Mouse (Mus musculus) cerebellum, postnatal 36 days (tissue): ENCODE measurements at regions not wholly inside any gene's neighbourhood (a gene's known extent, or its start where the extent isn't known, plus 50 kb on each side); places are given as distances from the start of the nearest gene placed in this dataset.

Source experiments
- DNase-seq, 2 experiments: peaks; one replicate each; pipeline ENCODE4 v3.0.0; 2021 to 2022; ENCODE audit warnings: mixed read lengths in 2 of 2

DNA sequence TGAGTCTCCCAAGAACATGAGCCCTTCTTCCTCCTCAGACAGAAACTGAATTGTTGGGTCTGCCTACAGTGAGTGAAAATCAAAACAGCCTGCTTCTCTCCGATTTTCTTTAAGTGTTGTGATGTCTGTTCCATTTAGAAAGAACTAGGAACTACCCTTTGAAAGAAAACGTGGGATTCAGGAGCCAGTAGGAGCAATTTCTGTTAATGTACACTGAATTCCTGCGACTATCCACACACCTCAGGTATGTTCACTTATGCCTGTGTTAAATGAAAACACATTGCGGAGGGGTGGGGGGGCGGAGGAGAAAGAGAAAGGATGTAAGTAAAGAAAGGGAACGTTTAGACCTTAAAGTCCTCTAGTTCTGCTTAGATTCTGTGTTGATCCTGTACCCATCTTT lies 167.9 kb upstream of the Clec14a start:
- no peak for DNase-seq

DNA sequence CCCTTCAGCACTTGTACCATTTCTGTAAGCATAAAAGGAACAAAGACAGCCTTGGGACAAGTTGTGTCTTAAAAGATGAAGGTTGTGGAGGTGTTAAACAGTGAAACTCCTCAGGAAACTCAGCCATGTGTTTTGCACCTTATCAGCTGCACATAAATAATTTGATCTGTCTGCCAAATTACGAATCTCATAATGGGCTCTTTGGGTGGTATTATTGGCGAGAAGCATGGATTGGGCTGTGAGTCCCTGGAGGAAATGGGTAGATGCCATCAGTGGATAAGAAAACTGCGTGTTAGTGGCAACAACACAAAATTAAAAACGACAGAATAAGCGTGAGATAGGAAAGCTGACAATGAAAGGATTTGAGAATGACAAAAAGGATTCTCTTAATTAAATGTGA lies 165.4 kb upstream of the Clec14a start:
- DNase-seq = no peak

DNA sequence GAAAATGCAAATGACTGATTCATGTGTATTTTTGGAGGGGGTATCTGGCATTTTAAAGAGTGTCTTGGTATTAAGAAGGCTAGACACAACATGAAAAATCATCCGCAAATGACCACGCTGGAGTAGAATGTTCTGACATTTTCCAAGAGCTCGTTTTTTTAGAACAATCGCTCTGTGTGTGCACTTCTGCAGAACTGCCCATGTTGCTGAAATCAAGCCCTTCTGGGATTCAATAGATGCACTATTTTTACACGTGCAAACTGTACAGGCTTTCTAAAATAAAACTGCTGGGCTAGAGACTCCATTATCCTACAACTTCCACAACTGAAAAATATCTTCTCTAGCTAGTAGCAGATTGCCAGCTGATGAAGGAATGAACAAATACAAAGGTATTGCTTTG lies 160.8 kb upstream of the Clec14a start:
- DNase-seq = no peak

DNA sequence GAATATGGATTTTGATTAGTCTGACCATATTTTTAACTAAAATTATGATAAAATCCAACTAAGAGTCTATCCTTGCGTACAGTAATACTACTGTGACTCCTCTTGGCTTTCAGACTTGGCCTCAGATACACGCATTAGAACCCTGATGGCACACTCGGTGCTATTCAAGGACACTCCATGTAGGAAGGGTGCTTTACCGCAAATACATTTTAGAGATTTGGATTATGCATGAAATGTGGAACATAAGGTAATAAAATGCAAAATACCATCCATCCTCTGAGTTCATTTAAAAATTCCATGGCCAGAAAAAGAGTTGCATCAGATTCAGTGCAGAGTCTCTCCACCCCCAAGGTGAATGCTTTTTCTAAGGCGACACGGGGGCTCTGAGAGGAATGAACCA lies 157.7 kb upstream of the Clec14a start:
- DNase-seq = no peak

DNA sequence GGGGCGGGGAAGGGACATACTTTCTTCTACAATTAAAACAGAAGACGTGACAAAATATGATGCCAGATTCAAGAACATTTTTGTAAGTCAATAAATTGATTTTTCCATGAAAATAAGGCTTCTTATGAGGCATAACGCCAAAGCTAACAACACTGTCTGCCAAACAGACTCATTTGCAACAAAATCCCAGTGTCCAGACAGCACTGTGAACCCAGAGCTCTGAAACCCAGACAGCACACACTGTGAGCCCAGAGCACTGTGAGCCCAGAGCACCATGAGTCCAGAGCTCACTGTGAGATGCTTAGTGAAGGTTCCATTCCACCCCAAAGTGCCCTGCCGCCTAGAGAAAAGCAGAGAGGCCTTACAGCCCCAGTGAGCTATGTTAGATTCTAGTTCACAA lies 156.9 kb upstream of the Clec14a start:
- no peak for DNase-seq

DNA sequence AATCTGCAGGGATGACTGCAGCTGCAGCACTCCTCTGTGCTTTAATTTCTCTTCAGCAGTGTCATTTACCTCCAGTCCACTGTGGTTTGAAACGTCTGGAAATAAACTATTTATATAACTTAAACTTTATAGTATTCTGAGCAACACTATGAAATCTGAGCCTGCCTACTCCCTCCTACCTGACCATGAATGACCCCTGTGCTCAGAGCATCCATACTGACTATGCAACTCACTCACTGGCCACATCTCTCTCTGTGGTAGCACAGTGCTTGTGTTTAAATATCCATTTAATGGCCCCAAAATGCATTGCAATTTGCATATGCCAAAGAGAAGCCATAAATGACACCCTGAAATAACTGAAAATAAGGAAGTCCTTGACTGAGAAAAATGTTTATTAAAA lies 154.5 kb upstream of the Clec14a start:
- DNase-seq = no peak

DNA sequence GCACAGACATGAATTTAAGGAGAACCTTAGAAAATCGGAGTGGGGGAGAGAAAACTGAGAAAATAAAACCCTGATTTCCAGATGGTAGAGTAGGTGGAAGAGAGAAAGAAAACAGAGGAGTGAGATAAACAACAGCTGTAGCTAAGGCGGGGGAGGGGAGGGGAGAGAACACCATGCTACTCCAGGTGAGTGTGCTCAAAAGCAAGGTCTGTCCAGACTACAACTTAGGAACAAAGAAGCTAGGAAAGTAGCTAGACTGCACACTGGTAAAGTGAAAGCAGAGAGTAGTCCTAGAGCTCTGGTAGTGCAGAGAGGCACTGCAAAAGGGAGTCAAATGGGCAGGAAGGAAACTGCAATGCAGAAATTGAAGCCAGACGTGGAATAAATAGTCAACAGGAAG lies 132.8 kb upstream of the Clec14a start:
- no peak for DNase-seq

DNA sequence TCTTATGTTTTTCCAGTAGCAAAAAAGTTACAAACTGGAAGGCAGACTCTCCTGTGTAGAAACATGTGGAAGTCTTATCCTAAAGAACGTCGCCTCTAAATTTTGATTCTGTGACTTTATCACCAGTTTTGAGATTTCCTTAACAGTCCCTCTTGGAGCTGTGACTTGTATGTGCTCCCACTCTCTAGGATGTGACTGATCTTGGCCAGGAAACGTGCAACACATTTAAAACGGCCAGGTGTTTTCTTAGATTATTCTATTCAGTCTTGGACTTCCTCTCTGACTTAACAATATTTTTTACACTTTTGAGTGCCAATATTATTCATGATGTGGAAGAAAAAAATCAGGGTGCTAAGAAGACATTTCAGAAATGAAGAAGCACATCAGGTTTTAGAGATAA lies 91.2 kb upstream of the Clec14a start:
- no peak for DNase-seq

DNA sequence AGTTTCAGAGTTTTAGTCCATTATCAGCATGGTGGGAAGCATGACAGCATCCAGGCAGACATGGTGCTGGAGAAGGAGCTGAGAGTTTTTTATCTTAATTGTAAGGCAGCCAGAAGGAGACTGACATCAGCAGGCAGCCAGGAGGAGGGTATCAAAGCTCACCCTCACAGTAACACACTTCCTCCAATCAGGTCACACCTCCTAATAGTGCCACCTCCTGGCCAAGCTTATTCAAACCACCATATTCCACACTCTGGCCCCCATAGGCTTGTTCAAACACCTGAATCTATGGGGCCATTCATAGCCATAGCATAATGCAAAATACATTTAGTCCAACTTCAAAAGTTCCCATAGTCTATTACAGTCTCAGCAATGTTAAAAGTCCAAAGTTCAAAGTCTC lies 65.1 kb upstream of the Clec14a start:
- no peak for DNase-seq

DNA sequence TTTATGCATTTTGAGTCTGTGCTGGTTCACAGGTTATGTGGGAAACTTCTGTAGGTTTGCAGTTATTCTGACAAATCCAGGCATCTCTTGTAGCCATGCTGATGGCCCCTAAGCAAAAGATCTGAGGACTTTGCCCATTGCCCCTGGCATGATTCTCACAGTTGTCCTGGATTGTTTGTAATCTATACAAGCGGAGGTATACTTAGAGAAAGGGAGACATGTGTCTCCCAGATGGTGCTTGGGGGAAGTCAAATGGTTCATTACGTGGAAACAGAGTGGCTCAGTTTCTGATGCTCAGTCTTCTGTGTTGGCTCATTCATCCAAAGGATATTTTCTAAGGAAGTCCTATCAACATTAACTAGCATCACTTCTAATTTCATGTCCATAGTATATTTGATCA lies 60.8 kb upstream of the Clec14a start:
- no peak for DNase-seq

DNA sequence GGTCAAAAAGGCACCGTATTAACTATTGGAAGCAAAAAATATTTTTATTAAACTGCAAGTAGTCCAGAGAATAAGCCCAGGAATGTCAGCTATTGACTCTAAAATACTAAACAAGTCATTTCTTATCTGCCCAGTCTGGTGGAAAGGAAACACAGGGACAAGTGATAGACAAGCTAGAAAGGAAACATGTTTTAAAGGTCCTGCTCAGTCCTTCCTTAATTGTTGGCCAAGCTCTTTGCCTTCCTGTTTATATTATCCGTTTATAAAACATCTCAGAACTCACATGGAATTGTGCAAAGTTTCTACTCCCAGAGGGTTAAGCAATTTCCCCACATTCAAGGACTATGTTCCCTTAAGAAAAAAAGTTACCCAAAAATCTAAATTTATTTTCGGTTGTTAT lies 54.9 kb upstream of the Clec14a start:
- DNase-seq = no peak
